Mouse (Mus musculus) liver, adult 2 months (tissue): Measurements from ENCODE around the gene Klc4. TPM values are rescaled to one million over a fixed set of nuclear protein-coding genes. Genes with fewer than 3 reads are reported as not detected.
A peak's percentile ranks its signal among the peaks of the same experiment; 100 is the strongest.

Experiments
- DNase-seq: peaks from one replicate; pipeline ENCODE4 v3.0.0-alpha.2; 2011; ENCODE audit warnings: low read depth, low spot score; ENCODE audit errors: extremely low read depth
- H3K27ac ChIP-seq: fragments of 200-500 bp; replicated peaks from 2 replicates; pipeline ENCODE4 v1.5.1; 2012; ENCODE audit warnings: low read depth, mild to moderate bottlenecking, control low read depth, inconsistent platforms, low read length; ENCODE audit not compliant: insufficient read depth
- H3K27me3 ChIP-seq: fragments of 200-500 bp; 2 replicates; pipeline ENCODE4 v1.6.1; 2012; ENCODE audit warnings: mild to moderate bottlenecking, moderate library complexity, low read length, inconsistent platforms; ENCODE audit not compliant: control insufficient read depth, insufficient read depth
- H3K36me3 ChIP-seq: fragments of 200-500 bp; 2 replicates; pipeline ENCODE4 v1.6.1; 2012; ENCODE audit warnings: low read length, inconsistent platforms; ENCODE audit not compliant: control insufficient read depth, insufficient read depth
- H3K4me1 ChIP-seq: fragments of 200-500 bp; 2 replicates; pipeline ENCODE4 v1.6.1; 2011; ENCODE audit warnings: low read length; ENCODE audit not compliant: control insufficient read depth, insufficient read depth
- H3K4me3 ChIP-seq: fragments of 200-500 bp; 2 replicates; pipeline ENCODE4 v1.5.1; 2011; ENCODE audit warnings: low read depth, mild to moderate bottlenecking, control low read depth, low read length, moderate library complexity; ENCODE audit not compliant: insufficient read depth
- H3K79me2 ChIP-seq: fragments of 200-500 bp; 2 replicates; pipeline ENCODE4 v1.6.1; 2012; ENCODE audit warnings: inconsistent platforms, mild to moderate bottlenecking, low read length, moderate library complexity; ENCODE audit not compliant: control insufficient read depth, insufficient read depth
- H3K9ac ChIP-seq: fragments of 200-500 bp; 2 replicates; pipeline ENCODE4 v1.6.1; 2012; ENCODE audit warnings: low read depth, mild to moderate bottlenecking, control low read depth, inconsistent platforms, low read length
- CTCF ChIP-seq: fragments of 200-500 bp; IDR thresholded peaks from 2 replicates; pipeline ENCODE4 v1.5.1; 2011; ENCODE audit warnings: low read depth, low read length, control low read depth
- POLR2A ChIP-seq: fragments of 200-500 bp; IDR thresholded peaks from 2 replicates; pipeline ENCODE4 v1.6.1; 2011; ENCODE audit warnings: low read length, control low read depth; ENCODE audit not compliant: insufficient read depth; ENCODE audit errors: extremely low read depth
- WGBS: fragments of 180-500 bp; shearing (Covaris S2); methylation state at CpG from one replicate; pipeline ENCODE4 v1.1.7; 2018; 5-methylcytosine and 5-hydroxymethylcytosine counted together
- polyA plus RNA-seq: library from polyadenylated mRNA; depleted of rRNA; stranded (reverse); fragments of >200 nt; gene quantifications from 2 replicates; pipeline ENCODE4 v1.2.3, GENCODE M21; 2012
- total RNA-seq: library from RNA; depleted of rRNA; stranded (reverse); fragments of >200 nt; gene quantifications from 2 replicates; pipeline ENCODE4 v1.2.3, GENCODE M21; 2014

Gene Klc4
- total and polyA plus RNA-seq, 2 experiments: 46.6 to 49.0 TPM

DNA sequence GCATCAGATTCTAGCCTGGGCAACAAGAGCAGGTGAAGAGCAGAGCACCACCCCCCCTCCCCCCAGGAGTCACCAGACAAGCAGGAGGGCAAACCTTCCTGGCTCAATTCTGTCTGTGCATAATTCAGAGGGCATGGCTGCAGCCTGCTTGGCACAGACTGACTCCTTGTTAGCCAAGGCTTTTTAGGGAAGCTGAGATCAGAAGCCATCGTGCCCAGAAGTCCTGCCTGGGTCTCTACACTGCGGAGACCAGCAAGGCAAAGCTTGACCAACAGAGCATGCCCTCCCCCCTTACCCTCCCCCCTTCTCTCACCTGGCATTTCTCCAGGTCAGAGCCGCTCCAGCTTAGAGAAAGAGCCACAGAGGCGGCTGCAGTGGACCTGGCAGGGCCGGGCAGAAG is 16.9 kb upstream of the Klc4 start:
- WGBS: 80% methylated on average over 5 of the region's 5 CpGs
- H3K36me3 ChIP-seq: peaks cover 2% of the 10 kb centered on the region
- H3K4me1 ChIP-seq: no peaks in the 10 kb centered on the region
- DNase-seq: no peak
- no peak overlapping the region for H3K4me3 ChIP-seq
- H3K27me3 ChIP-seq: no peaks in the 10 kb centered on the region
- H3K27ac ChIP-seq: no peak overlapping the region
- no peak overlapping the region for H3K9ac ChIP-seq
- TF ChIP-seq CTCF (no peak), POLR2A (no peak)
- no peaks in the 10 kb centered on the region for H3K79me2 ChIP-seq

DNA sequence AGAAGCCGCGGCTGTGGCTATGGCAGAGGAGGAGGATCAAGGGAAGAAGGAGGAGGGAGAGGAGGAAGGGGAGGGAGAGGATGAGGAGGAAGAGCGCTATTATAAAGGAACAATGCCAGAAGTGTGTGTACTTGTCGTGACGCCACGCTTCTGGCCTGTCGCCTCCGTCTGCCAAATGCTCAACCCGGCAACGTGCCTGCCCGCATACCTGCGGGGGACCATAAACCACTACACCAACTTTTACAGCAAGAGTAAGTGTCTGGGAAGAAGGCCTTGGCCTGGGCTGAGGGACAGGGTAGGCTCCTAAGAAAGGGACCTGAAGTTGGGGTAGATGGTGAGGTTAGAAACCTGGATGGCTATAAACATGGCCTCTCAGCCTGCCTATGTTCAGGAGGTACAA is 16.2 kb upstream of the Klc4 start:
- no peak for TF ChIP-seq CTCF
- TF ChIP-seq POLR2A: no peak
- DNase-seq: no peak
- Histone ChIP-seq H3K4me1 (no peaks in the 10 kb centered on the region), H3K79me2 (no peaks in the 10 kb centered on the region), H3K27ac (no peak overlapping the region), H3K36me3 (no peaks in the 10 kb centered on the region; the same call in 1 of the 2 replicates), H3K9ac (no peak overlapping the region), H3K4me3 (no peak overlapping the region), H3K27me3 (no peaks in the 10 kb centered on the region)
- 92% methylated on average over 12 of the region's 12 CpGs for WGBS

DNA sequence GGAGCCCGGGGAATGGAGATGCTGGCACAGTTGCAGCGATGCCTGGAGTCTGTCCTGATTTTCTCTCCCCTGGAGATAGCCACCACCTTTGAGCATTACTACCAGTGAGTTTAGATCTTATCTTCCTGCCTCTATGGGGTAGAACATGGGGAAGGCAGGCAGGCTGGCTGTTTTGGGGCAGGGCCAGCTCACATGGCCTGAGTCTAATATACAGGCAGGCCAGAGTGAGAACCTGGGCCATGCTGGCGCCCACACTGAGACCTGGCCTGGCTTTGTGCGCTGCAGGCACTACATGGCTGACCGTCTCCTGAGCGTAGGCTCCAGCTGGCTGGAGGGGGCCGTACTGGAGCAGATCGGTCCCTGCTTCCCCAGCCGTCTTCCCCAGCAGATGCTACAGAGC is 15.5 kb upstream of the Klc4 start:
- Histone ChIP-seq H3K4me3 (no peak overlapping the region), H3K4me1 (no peaks in the 10 kb centered on the region), H3K27me3 (no peaks in the 10 kb centered on the region), H3K36me3 (no peaks in the 10 kb centered on the region; the same call in 1 of the 2 replicates), H3K79me2 (no peaks in the 10 kb centered on the region), H3K9ac (no peak overlapping the region), H3K27ac (no peak overlapping the region)
- WGBS: 96% methylated on average over 9 of the region's 9 CpGs
- no peak for DNase-seq
- TF ChIP-seq CTCF (no peak), POLR2A (no peak)

DNA sequence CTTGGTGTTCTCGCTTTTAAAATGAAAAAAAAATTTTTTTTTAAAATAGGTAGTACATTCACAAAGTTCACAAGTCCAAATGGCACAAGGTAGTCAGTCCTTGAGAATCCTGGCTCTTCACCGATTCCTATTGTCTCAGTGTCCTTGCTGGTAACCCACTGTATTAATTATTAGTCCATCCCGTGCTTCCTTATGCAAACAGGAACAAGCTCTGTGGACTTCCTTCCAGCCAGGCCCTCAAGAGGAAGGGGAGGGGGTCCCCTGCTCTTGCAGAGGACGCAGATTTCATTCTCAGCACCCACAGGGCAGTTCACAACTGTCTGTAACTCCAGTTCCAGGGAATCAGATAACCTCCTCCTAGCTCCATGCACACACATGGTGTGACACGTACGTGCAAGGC is 10.2 kb upstream of the Klc4 start:
- no peak overlapping the region for H3K27ac ChIP-seq
- no peaks in the 10 kb centered on the region for H3K36me3 ChIP-seq
- H3K9ac ChIP-seq: no peak overlapping the region
- no peaks in the 10 kb centered on the region for H3K27me3 ChIP-seq
- H3K79me2 ChIP-seq: no peaks in the 10 kb centered on the region
- no peak for DNase-seq
- TF ChIP-seq CTCF (no peak), POLR2A (no peak)
- 78% methylated on average over 6 of the region's 6 CpGs for WGBS
- H3K4me1 ChIP-seq: no peaks in the 10 kb centered on the region
- no peak overlapping the region for H3K4me3 ChIP-seq

DNA sequence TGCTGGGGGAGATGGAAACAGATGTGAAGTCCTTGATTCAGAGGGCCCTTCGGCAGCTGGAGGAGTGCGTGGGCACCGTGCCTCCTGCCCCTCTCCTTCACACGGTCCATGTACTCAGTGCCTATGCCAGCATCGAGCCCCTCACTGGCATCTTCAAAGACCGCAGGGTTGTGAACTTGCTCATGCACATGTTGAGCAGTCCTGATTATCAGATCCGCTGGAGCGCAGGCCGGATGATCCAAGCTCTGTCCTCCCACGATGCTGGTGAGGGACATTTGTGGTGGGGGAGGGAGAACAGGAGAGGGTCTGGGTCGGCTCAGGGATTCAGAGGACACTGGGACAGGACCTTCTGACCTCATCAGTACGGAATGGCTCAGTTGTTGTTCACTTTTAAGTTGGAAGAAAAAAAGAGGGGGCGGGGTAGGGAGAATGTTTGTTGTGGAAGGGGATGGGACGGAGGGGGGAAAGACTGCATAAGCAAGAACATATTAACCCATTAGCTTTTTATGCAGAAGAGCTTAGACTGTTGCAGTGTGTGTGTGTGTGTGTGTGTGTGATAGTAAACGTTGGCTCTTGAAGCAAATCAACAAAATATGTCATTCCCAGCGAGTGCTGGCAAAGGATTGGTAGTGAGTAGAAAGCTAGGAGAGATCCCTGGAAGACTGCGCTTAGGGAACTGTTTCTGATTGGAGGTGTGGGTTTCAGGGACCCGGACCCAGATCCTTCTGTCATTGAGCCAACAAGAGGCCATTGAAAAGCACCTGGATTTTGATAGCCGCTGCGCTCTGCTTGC is 6.1 kb upstream of the Klc4 start:
- Histone ChIP-seq H3K4me3 (no peak overlapping the region; the same call in 1 of the 2 replicates), H3K36me3 (peaks cover 2% of the 10 kb centered on the region; the same call in 1 of the 2 replicates)

DNA sequence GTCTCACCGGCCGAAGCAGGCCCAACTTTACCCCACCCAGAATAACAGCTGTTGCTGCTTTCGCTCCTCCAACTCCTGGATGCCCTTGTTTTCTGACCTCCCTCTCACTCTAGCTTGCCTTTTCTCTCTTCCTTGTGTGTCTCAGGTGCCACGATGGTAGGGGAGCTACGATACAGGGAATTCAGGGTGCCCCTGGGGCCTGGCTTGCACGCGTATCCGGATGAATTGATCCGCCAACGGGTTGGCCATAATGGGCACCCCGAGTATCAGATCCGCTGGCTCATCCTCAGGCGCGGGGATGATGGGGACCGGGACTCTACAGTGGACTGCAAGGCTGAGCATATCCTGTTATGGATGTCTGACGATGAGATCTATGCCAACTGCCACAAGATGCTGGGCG is 5.5 kb upstream of the Klc4 start:
- Histone ChIP-seq H3K4me1 (peaks cover 3% of the 10 kb centered on the region; the same call in 1 of the 2 replicates), H3K79me2 (no peaks in the 10 kb centered on the region), H3K4me3 (peak overlapping the region; percentile 2; the same call in 1 of the 2 replicates), H3K27me3 (no peaks in the 10 kb centered on the region), H3K9ac (peak overlapping the region; percentile 4; the same call in 1 of the 2 replicates), H3K27ac (no peak overlapping the region), H3K36me3 (peaks cover 2% of the 10 kb centered on the region; the same call in 1 of the 2 replicates)
- TF ChIP-seq CTCF (no peak), POLR2A (no peak)
- 71% methylated on average over 17 of the region's 17 CpGs for WGBS
- no peak for DNase-seq

More for the DNA sequence above, 6.1 kb upstream of the Klc4 start:
- WGBS: 73% methylated on average over 20 of the region's 20 CpGs
- DNase-seq: no peak
- H3K27me3 ChIP-seq: no peaks in the 10 kb centered on the region
- H3K4me1 ChIP-seq: peaks cover 2% of the 10 kb centered on the region; the same call in 1 of the 2 replicates
- no peak overlapping the region for H3K27ac ChIP-seq
- TF ChIP-seq POLR2A: no peak
- no peak for TF ChIP-seq CTCF
- no peak overlapping the region for H3K9ac ChIP-seq
- no peaks in the 10 kb centered on the region for H3K79me2 ChIP-seq
